Mouse (Mus musculus): ENCODE data around the gene Prdx5.

GRCm38 (mm10) chr19:6904846-6905245 lies 5.1 kb downstream of the Prdx5 start:
- no peak for TF ChIP-seq GATA1 (IDR thresholded peaks at IDR 0.05; ENCODE audit: borderline replicate concordance, low read length)
- no peak for TF ChIP-seq POLR2AphosphoS5 (IDR thresholded peaks at IDR 0.05; ENCODE audit: insufficient replicate concordance, low read depth, low read length)
- no peak for TF ChIP-seq CTCF (IDR thresholded peaks at IDR 0.05; ENCODE audit: low read depth, low read length)
